Mouse (Mus musculus) myocyte (in vitro differentiated cells): ENCODE data around the gene Rfx4. TPM values are rescaled to one million over a fixed set of nuclear protein-coding genes. Genes with fewer than 3 reads are reported as not detected.

Experiments used
- H3K27me3 ChIP-seq: one replicate; pipeline ENCODE4 v1.6.1; 2011; ENCODE audit not compliant: control insufficient read depth, insufficient read depth, insufficient read length
- H3K36me3 ChIP-seq: one replicate; pipeline ENCODE4 v1.6.1; 2011; ENCODE audit not compliant: control insufficient read depth, insufficient read depth
- H3K4me2 ChIP-seq: one replicate; pipeline ENCODE4 v1.6.1; 2011; ENCODE audit warnings: low read depth, control low read depth
- H3K4me3 ChIP-seq: one replicate; pipeline ENCODE4 v1.5.1; 2011; ENCODE audit warnings: mild to moderate bottlenecking, control low read depth, moderate library complexity
- H3K79me2 ChIP-seq: one replicate; pipeline ENCODE4 v1.6.1; 2011; ENCODE audit not compliant: control insufficient read depth, insufficient read depth
- H3ac ChIP-seq: one replicate; pipeline ENCODE4 v1.6.1; 2011; ENCODE audit not compliant: control insufficient read depth, insufficient read length
- CEBPB ChIP-seq: IDR thresholded peaks from 2 replicates; pipeline ENCODE4 v1.6.1; 2011; ENCODE audit warnings: mild to moderate bottlenecking, moderate library complexity; ENCODE audit not compliant: poor library complexity, insufficient read depth, severe bottlenecking
- E2F4 ChIP-seq: IDR thresholded peaks from one replicate; pipeline ENCODE4 v1.6.1; 2011; ENCODE audit warnings: mild to moderate bottlenecking, control low read depth, moderate library complexity; ENCODE audit not compliant: insufficient read depth
- MAX ChIP-seq: IDR thresholded peaks from one replicate; pipeline ENCODE4 v1.6.1; 2011; ENCODE audit warnings: low read depth, mild to moderate bottlenecking, control low read depth
- MYOD1 ChIP-seq, 3 experiments: IDR thresholded peaks; one replicate each; pipeline ENCODE4 v1.6.1; 2011; ENCODE audit warnings: control low read depth in 2 of 3, low read depth in 2 of 3, mild to moderate bottlenecking in 2 of 3, moderate library complexity in 1 of 3; ENCODE audit not compliant: insufficient read length in 2 of 3, control insufficient read depth in 1 of 3
- MYOG ChIP-seq, 3 experiments: IDR thresholded peaks; one replicate each; pipeline ENCODE4 v1.6.1; 2011; ENCODE audit warnings: control low read depth in 2 of 3, low read depth in 2 of 3, mild to moderate bottlenecking in 2 of 3; ENCODE audit not compliant: insufficient read length in 2 of 3, control insufficient read depth in 1 of 3, insufficient read depth in 1 of 3
- POLR2A ChIP-seq: IDR thresholded peaks from one replicate; pipeline ENCODE4 v1.6.1; 2011; ENCODE audit warnings: low read depth, mild to moderate bottlenecking, control low read depth, moderate library complexity; ENCODE audit not compliant: insufficient read length
- POLR2AphosphoS2 ChIP-seq: IDR thresholded peaks from one replicate; pipeline ENCODE4 v1.6.1; 2011; ENCODE audit warnings: low read depth, control low read depth; ENCODE audit not compliant: insufficient read length
- REST ChIP-seq: IDR thresholded peaks from one replicate; pipeline ENCODE4 v1.6.1; 2011; ENCODE audit warnings: mild to moderate bottlenecking, control low read depth, moderate library complexity; ENCODE audit not compliant: insufficient read depth, insufficient read length
- SRF ChIP-seq: IDR thresholded peaks from one replicate; pipeline ENCODE4 v1.6.1; 2011; ENCODE audit warnings: low read depth; ENCODE audit not compliant: control insufficient read depth, insufficient read length
- TCF12 ChIP-seq: IDR thresholded peaks from one replicate; pipeline ENCODE4 v1.6.1; 2011; ENCODE audit warnings: mild to moderate bottlenecking, control low read depth; ENCODE audit not compliant: poor library complexity, insufficient read depth, severe bottlenecking
- TCF3 ChIP-seq: IDR thresholded peaks from one replicate; pipeline ENCODE4 v1.6.1; 2011; ENCODE audit warnings: low read depth, control low read depth; ENCODE audit not compliant: insufficient read length
- USF1 ChIP-seq: IDR thresholded peaks from one replicate; pipeline ENCODE4 v1.6.1; 2011; ENCODE audit warnings: low read depth, mild to moderate bottlenecking, control low read depth, moderate library complexity
- polyA plus RNA-seq: library from polyadenylated mRNA; unstranded; fragments of >200 nt; fragmentation: generic; extraction: Trizol; gene quantifications from one replicate; pipeline ENCODE4 v1.2.1, GENCODE M21; 2012; ENCODE audit warnings: missing spikeins

Rfx4 gene
- polyA plus RNA-seq, 1 experiment, result 0.12 TPM

DNA sequence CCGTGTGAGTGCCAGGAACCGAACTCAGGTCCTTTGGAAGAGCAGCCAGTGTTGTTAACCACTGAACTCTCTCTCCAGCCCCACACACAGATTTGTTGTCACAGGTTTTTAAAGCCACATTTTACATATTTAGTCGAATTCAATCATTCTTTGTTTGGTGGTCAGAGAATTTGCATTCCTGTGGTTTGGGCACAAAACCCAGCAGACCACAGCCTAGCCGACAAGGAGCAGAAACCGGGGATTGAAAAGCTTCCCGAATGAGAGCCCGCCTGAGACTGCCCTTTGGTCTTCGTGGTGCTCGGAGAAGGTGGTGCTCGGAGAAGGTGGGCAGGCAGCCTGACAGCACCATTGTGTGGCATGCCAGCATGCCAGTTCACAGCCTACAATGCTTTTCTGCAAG lies 42.8 kb upstream of the Rfx4 start:
- Histone ChIP-seq H3K36me3 (peaks cover 7% of the 10 kb centered on the region), H3K79me2 (no peaks in the 10 kb centered on the region), H3ac (no peak overlapping the region), H3K4me3 (no peak overlapping the region), H3K4me2 (no peak overlapping the region), H3K27me3 (no peaks in the 10 kb centered on the region)
- TF ChIP-seq CEBPB, result no peak
- TF ChIP-seq MAX, result no peak
- TF ChIP-seq E2F4, result no peak
- TF ChIP-seq TCF3, result no peak
- TF ChIP-seq MYOG (IDR thresholded peaks at IDR 0.05; ENCODE audit: control insufficient read depth in 1 of 3, insufficient read depth in 1 of 3, insufficient read length in 2 of 3, low read depth in 2 of 3), result no peak
- no peak for TF ChIP-seq TCF12
- TF ChIP-seq REST, result no peak
- no peak for TF ChIP-seq MYOD1 (IDR thresholded peaks at IDR 0.05; ENCODE audit: control insufficient read depth in 1 of 3, insufficient read length in 2 of 3, low read depth in 2 of 3)
- no peak for TF ChIP-seq POLR2A
- TF ChIP-seq USF1, result no peak
- no peak for TF ChIP-seq SRF
- no peak for TF ChIP-seq POLR2AphosphoS2

DNA sequence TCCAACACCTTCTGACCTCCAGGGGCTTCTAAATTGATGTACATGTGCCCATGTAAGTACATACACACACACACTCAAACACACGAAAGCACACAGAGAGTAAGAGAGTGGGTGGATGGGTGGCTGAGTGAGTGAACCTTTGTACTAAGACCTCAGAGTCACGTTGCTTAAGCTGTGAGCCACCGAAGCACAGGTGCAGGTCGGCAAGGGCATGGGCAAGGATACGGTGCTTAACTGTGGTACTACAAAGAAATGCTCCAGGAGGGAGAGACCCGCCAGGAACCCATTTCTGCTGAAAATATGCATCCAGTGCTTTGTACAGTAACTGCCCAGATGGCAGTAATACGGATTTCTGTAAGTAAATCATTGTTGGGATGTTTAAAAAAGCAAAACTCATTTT lies 40.2 kb upstream of the Rfx4 start:
- Histone ChIP-seq H3K79me2 (no peaks in the 10 kb centered on the region), H3K4me2 (no peak overlapping the region), H3ac (no peak overlapping the region), H3K4me3 (no peak overlapping the region), H3K36me3 (peaks cover 15% of the 10 kb centered on the region), H3K27me3 (no peaks in the 10 kb centered on the region)
- TF ChIP-seq MAX (no peak), MYOD1 (IDR thresholded peaks at IDR 0.05; ENCODE audit: control insufficient read depth in 1 of 3, insufficient read length in 2 of 3, low read depth in 2 of 3) (no peak), USF1 (no peak), SRF (no peak), CEBPB (no peak), POLR2AphosphoS2 (no peak), E2F4 (no peak), MYOG (IDR thresholded peaks at IDR 0.05; ENCODE audit: control insufficient read depth in 1 of 3, insufficient read depth in 1 of 3, insufficient read length in 2 of 3, low read depth in 2 of 3) (no peak), POLR2A (no peak), TCF3 (no peak), TCF12 (no peak), REST (no peak)

DNA sequence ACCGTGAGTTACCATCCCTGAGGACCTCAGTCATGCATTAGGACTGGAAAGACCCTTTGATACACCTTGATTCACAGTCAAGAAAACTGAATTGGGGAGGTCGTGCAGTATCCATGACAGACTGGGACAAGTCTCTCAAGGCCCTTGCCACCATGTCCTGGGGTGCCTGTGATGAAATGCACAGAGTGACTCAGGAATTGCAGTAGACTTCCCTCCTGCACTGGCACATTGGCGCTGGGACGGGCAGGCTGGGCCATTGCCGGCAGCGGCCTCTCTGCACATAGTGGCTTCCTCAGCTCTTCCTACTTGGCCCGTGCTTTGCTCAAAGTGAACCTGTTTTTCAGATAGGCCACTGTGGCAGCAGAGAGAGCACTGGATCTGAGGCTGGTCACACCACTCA lies 39.3 kb upstream of the Rfx4 start:
- Histone ChIP-seq H3ac (no peak overlapping the region), H3K4me3 (no peak overlapping the region), H3K36me3 (peaks cover 19% of the 10 kb centered on the region), H3K27me3 (no peaks in the 10 kb centered on the region), H3K4me2 (no peak overlapping the region), H3K79me2 (no peaks in the 10 kb centered on the region)
- TF ChIP-seq TCF3, result no peak
- no peak for TF ChIP-seq MAX
- no peak for TF ChIP-seq E2F4
- TF ChIP-seq REST, result no peak
- TF ChIP-seq MYOD1 (IDR thresholded peaks at IDR 0.05; ENCODE audit: control insufficient read depth in 1 of 3, insufficient read length in 2 of 3, low read depth in 2 of 3), result no peak
- no peak for TF ChIP-seq POLR2A
- no peak for TF ChIP-seq MYOG (IDR thresholded peaks at IDR 0.05; ENCODE audit: control insufficient read depth in 1 of 3, insufficient read depth in 1 of 3, insufficient read length in 2 of 3, low read depth in 2 of 3)
- TF ChIP-seq CEBPB, result no peak
- no peak for TF ChIP-seq POLR2AphosphoS2
- no peak for TF ChIP-seq SRF
- no peak for TF ChIP-seq TCF12
- TF ChIP-seq USF1, result no peak

DNA sequence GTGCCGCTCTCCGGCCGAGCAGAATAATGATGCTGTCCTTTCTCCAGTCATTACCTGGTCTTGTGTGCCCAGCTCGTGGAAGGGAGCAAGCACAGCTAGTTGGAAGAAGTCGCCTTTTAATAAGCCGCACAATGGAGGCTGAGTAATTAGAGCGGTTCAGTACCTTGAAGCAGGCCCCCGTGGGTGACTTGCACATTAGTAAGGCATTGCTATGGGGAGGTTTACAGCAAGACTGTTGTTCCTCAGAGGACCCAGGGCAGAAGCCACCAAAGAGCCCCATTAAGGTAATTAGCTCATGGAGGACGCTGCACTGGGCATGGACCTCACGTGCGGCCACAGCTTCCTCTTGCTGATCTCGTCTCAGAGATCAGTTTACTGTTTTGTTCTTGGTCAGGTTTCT lies 33.2 kb upstream of the Rfx4 start:
- TF ChIP-seq MYOD1 (IDR thresholded peaks at IDR 0.05; ENCODE audit: control insufficient read depth in 1 of 3, insufficient read length in 2 of 3, low read depth in 2 of 3) (no peak), USF1 (no peak), TCF12 (no peak), SRF (no peak), TCF3 (no peak), E2F4 (no peak), CEBPB (no peak), POLR2A (no peak), MYOG (IDR thresholded peaks at IDR 0.05; ENCODE audit: control insufficient read depth in 1 of 3, insufficient read depth in 1 of 3, insufficient read length in 2 of 3, low read depth in 2 of 3) (no peak), REST (no peak), POLR2AphosphoS2 (no peak), MAX (no peak)
- H3K4me3 ChIP-seq, result no peak overlapping the region
- no peak overlapping the region for H3K4me2 ChIP-seq
- peaks cover 14% of the 10 kb centered on the region for H3K36me3 ChIP-seq
- H3K79me2 ChIP-seq, result no peaks in the 10 kb centered on the region
- no peak overlapping the region for H3ac ChIP-seq
- no peaks in the 10 kb centered on the region for H3K27me3 ChIP-seq
